25 mouse cellular contexts compared by ENCODE assay signal in genomic region chr14:77409271-77409940, GRCm38 (mm10).
DNase-seq lines count a peak whose midpoint lies in the region; ATAC-seq and TF ChIP-seq lines count a peak whose summit lies in the region.
"Had no signal": no experiment of that assay in that cellular context is flagged by ENCODE, and none has a peak within 500 bp of the region (broad histone marks: within the 10 kb centered on the region; RNA-seq: fewer than 3 reads in every experiment).

No protein-coding gene starts in this region.

- no peaks in the 10 kb centered on the region for H3K36me3 ChIP-seq in heart, embryonic 11.5 days (ENCODE audit: control insufficient read depth, insufficient read depth, low read length)
- H3K36me3 ChIP-seq: embryonic facial prominence, embryonic 13.5 days; forebrain, embryonic 12.5 days; heart, embryonic 10.5 days; hindbrain, embryonic 10.5 days; kidney, embryonic 15.5 days; limb, embryonic 12.5 days; midbrain, embryonic 12.5 days had no signal

- intact Hi-C loops in left cerebral cortex, adult 2 months (cut with DNase I), result no loop called here
- intact Hi-C loops in left cerebral cortex, postnatal 10 days (cut with DNase I), result no loop called here

- WGBS in heart, embryonic 11.5 days (ENCODE audit: insufficient replicate concordance), result 78% methylated on average over 8 of the region's 8 CpGs

- no peak overlapping the region for H3K4me2 ChIP-seq in heart, embryonic 11.5 days
- H3K4me2 ChIP-seq: embryonic facial prominence, embryonic 13.5 days; forebrain, embryonic 12.5 days; kidney, embryonic 15.5 days; limb, embryonic 12.5 days; liver, embryonic 11.5 days; midbrain, embryonic 12.5 days had no signal

- no peaks in the 10 kb centered on the region for H3K9me3 ChIP-seq in heart, embryonic 11.5 days (replicated peaks; ENCODE audit: control insufficient read depth, low read length)
- H3K9me3 ChIP-seq: embryonic facial prominence, embryonic 13.5 days; forebrain, embryonic 12.5 days; heart, embryonic 10.5 days; hindbrain, embryonic 10.5 days; kidney, embryonic 15.5 days; limb, embryonic 12.5 days; midbrain, embryonic 12.5 days had no signal

- TF ChIP-seq CTCF in left cerebral cortex, adult 2 months (IDR thresholded peaks at IDR 0.05), result no peak

- no peak overlapping the region for H3K9ac ChIP-seq in heart, embryonic 11.5 days (ENCODE audit: low read depth, low read length)
- H3K9ac ChIP-seq: embryonic facial prominence, embryonic 13.5 days; forebrain, embryonic 12.5 days; kidney, embryonic 15.5 days; limb, embryonic 12.5 days; liver, postnatal 0 days; midbrain, embryonic 12.5 days had no signal

- H3K27me3 ChIP-seq in heart, embryonic 11.5 days (ENCODE audit: control insufficient read depth, insufficient read depth, low read length), result no peaks in the 10 kb centered on the region
- H3K27me3 ChIP-seq: embryonic facial prominence, embryonic 13.5 days; kidney, embryonic 15.5 days; limb, embryonic 12.5 days; midbrain, embryonic 12.5 days had no signal

- peak; percentile 63; the same call in 1 of the 2 replicates for ATAC-seq in common myeloid progenitor, adult 5-6 weeks (replicated peaks; ENCODE audit: low read depth, poor library complexity, severe bottlenecking)
- ATAC-seq in heart, embryonic 11.5 days (replicated peaks; ENCODE audit: insufficient number of reproducible peaks, low FRiP score, low TSS enrichment), result no peak
- ATAC-seq: hindbrain, postnatal 0 days; intestine, embryonic 16.5 days; liver, postnatal 0 days; lung, postnatal 0 days had no signal

- H3K4me3 ChIP-seq in left cerebral cortex, adult 2 months, result no peak overlapping the region
- H3K4me3 ChIP-seq in heart, embryonic 11.5 days (ENCODE audit: low read depth, low read length), result no peak overlapping the region
- H3K4me3 ChIP-seq: embryonic facial prominence, embryonic 13.5 days; erythroblast, embryonic 14.5 days; forebrain, embryonic 12.5 days; gastrocnemius, adult 2 months; heart, embryonic 10.5 days; hindbrain, embryonic 10.5 days; kidney, embryonic 15.5 days; limb, embryonic 12.5 days; midbrain, embryonic 12.5 days had no signal

- no peak for DNase-seq in left cerebral cortex, adult 2 months (ENCODE audit: extremely low spot score in 1 of 2, low spot score in 2 of 2)
- DNase-seq in left cerebral cortex, postnatal 10 days (ENCODE audit: extremely low spot score in 1 of 2, low spot score in 2 of 2), result no peak
- peak; percentile 62 for DNase-seq in layer of hippocampus, adult 9-11 months
- DNase-seq in thymus, postnatal 25 days, result peak; percentile 18
- no peak for DNase-seq in kidney, postnatal 25 days
- DNase-seq: cerebellum, adult 11-12 months; embryo, embryonic 11 days; gastrocnemius, adult 2 months; kidney, postnatal 4 days; liver, postnatal 0 days had no signal

- peak overlapping the region; percentile 42; the same call in 1 of the 2 replicates for H3K27ac ChIP-seq in left cerebral cortex, adult 2 months
- no peak overlapping the region for H3K27ac ChIP-seq in heart, embryonic 11.5 days (ENCODE audit: low read depth, low read length)
- H3K27ac ChIP-seq: embryonic facial prominence, embryonic 13.5 days; forebrain, embryonic 12.5 days; gastrocnemius, adult 2 months; heart, embryonic 10.5 days; hindbrain, embryonic 10.5 days; hindbrain, postnatal 0 days; kidney, embryonic 15.5 days; limb, embryonic 12.5 days; macrophage; midbrain, embryonic 12.5 days had no signal

- no peaks in the 10 kb centered on the region for H3K4me1 ChIP-seq in heart, embryonic 11.5 days (ENCODE audit: control insufficient read depth, insufficient read depth, low read length)
- H3K4me1 ChIP-seq: embryonic facial prominence, embryonic 13.5 days; forebrain, embryonic 12.5 days; heart, embryonic 10.5 days; kidney, embryonic 15.5 days; limb, embryonic 12.5 days had no signal

Comparison
In these comparisons a context has a peak if more than half of its experiments do, and no peak if none do; other contexts are left out.
1. DNase-seq: peak in layer of hippocampus, adult 9-11 months (single experiment) and thymus, postnatal 25 days (single experiment); none in left cerebral cortex, adult 2 months (0 of 2), left cerebral cortex, postnatal 10 days (0 of 2) and kidney, postnatal 25 days (0 of 2).